Mouse (Mus musculus) fibroblast of lung, adult 2 months (primary cell): ENCODE data around the gene C1s2.
"Not testable (repeated sequence)": the region's sequence is repeated elsewhere in the genome, so short reads cannot be mapped to it uniquely, and the experiment has no call there.

Source experiments
- DNase-seq: peaks from one replicate; pipeline ENCODE4 v3.0.0-alpha.2; 2011; ENCODE audit warnings: low read depth

The C1s2 gene

DNA sequence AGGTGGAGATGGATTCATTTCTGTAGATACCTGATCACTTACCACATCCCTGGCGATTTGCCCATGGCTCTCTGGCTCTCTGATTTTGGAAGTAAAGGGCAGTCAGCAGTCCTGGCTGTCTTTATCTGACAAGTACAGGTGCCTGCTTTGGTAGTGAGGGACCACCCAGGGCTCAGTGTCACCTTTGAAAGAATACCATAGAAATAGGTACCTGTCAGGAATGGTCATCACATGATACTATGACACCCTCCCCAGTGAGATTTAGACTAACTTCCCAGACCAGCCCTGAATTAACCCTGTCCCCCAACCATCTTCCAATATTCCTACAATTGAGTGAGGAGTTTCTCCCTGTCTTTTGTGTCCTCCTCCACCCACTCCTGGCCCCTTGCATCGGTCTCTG, at the start of gene C1s2:
C1s2 (minus strand) TSS at position 101 of the 400 bp plus-strand sequence.
- DNase-seq = not testable (repeated sequence)

DNA sequence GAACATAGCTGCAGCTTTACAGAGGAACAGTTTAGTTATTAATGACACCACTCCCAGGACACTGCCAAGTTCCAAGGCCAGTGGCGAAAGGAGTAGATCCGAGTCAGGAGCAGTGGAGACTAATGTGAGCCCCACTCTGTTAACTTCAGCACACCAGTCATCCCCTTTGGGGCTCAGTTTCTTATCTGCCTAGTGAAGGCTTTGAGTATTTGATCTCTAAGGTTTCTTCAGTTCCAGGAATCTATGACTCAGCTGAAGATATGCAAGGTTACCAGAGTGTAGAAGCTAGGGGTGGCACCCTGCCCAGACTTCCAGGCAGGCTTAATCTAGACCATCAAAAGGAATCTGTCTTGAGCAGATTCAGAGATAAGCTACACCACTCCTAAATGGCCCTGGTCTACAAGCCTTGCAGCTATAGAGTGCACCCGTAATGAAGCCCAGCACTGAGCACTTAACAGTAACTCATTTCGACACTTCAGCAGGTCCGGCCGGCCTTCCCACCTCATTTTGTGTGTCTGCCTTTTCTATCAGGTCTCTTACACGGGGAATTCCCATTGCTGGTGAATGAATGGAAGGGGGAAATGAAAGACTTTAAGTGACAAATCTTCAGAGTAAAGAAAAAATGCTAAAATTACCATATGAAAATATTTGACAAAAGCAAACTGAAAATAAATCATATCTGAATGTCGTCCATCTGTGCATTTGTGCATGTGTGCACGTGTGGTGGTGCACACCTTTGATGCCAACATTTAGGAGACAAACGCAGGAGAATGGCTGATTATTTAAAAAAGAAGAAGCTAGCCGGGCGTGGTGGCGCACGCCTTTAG, 47.9 kb upstream of the C1s2 start:
- peak; percentile 54 for DNase-seq

DNA sequence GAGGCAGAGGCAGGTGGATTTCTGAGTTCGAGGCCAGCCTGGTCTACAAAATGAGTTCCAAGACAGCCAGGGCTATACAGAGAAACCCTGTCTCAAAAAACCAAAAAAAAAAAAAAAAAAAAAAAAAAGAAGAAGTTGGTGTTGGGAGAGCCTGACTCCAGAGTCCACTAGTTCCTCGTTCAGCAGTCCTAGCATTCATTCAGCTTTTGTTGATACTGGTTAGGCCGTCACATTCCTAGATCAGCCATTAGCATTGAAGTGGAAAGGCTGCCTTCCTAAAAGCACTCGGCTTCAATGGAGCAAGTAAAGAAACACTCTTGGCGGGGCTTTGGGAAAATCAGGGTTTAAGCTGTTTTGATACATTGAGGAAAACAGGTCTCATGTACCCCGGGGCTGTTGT, 46.4 kb upstream of the C1s2 start:
- DNase-seq = not testable (repeated sequence)

DNA sequence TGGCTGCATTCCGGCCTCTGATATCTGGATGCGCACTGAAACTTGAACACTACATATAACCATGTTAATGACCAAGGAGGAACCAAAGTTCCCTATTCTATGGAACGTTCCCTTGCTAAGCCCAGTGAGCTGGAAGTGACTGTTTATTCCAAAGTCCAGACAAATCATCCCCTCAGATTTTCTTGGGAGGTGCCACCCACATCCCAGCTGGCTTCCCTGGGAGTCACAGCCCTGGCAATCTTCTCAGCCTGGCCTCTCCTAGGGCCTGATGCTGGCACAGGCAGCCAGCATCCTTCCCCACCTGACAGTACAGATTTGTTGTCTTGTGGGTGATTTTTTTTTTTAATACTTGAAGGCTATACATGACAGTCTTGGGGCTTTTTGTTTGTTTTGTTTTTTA, 43.6 kb upstream of the C1s2 start:
- DNase-seq = no peak

DNA sequence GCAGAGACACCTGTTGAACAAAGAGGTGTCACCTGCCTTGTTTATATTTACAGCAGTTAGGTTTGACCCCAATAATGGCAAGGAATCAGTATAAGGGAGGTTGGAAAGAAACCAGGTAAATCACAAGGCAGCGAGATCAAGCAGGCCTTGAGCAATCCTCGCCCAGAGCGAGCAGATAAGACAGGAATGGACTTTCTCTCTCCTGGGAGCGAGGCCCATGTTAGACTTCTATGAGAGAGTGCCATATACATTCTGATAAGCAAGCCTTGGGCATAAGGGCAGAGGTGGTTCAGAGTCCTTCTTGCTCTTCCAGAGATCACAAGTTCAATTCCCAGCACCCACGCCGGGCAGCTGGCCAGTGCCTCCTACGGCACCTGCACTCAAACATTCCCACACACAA, 42.9 kb upstream of the C1s2 start:
- DNase-seq = no peak

DNA sequence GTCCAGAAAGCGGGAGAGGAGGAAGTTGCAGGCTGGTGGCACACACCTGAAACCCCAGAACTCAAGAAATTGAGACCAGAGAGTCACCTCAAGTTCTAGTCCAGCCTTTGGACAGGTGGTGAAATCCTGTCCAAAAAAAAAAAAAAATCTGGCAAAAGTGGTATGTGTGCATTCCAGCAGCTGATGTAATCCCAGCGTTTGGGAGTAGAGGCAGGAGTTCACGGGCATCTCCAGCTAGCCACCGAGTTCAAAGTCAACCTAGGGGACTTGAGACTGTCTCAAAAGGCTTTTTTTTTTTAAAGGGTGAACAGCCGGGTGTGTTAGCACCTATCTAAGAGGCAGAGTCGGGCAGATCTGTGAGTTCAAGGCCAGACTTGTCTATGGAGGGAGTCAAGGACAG, 40.3 kb upstream of the C1s2 start:
- DNase-seq = no peak

DNA sequence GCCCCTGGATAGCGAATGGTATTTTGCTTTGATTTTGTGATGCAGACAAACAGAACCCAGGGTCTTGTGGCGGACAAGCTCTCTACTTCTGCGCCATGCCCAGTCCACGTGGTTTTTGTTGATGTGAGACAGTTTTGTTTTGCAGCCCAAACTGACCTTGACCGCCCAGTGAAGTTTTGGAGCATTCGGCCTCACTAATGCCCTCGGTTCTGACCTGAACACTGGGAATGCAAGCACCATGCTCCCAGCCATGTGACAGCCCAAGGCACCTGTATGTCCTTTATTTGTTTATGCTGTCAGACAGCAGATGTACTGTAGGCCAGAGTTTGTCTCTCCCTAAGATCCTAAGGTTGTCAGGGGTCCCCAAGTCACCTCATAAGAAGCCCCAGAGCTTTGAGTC, 38.7 kb upstream of the C1s2 start:
- no peak for DNase-seq

DNA sequence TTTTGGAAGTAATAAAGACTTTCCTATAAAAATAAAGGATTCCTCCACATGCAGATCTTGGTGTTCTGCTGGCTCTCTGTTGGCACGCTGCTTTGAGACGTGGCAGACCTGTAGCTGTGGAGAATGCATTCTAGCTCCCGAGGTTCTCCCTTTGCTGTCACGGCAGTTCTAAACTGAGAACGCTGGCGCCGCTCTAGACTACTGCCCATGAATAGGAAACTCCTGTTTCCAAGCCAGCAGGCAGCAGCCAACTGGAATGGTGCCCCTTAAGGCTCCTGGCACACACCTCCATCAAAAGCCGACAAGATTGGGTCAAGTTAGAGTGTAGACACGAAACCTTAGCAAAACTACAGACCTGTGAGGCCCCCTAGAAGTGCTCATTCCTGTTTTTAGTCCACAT, 37.7 kb upstream of the C1s2 start:
- DNase-seq = no peak

DNA sequence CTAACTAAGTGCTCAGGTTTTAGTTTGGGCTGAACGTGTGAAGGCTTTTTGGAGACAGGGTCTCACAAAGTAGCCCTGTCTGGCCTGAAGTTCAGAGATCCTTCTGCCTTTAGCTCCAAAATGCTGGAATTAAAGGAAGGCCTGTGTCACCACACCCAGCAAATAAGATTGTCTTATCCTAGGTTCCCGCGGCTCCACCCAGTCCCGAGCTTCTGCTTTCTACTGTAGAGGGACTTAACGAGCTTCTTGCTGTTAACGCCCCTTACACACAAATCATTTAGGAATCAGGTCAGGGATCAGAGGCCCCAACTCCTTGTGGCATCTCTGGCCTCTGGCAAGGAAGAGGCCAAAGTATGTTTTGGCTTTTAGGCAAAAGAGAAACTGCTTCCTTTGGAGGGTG, 36.2 kb upstream of the C1s2 start:
- DNase-seq = no peak

DNA sequence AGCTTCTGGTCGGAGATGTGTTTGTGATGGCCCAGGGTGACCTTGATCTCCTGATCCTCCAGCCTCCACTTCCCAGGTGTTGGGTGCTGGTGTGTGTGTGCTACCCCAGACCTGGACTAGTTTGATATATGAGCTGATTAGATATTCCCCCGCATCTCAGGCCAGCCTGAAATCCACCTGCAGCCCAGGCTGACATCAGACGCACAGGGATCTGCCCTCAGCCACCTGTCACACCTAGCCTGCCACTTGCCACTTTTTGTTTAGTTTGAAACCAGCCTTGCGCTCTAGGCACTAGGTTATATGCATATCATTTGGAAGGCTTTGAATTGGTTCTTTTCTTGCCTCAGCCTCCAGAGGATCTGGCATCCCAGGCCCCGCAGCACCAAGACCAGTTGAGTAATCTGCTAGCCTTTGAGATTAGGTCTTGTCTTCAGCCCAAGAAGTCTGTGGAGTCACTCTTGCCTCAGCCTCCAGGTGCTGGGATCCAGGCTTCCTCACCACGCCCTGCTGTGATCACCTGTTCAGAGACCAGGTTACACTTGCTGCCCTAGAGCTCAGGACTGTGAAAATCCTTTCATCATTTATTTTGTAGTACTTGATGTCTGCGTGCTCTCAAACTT, 34.5 kb upstream of the C1s2 start:
- no peak for DNase-seq

DNA sequence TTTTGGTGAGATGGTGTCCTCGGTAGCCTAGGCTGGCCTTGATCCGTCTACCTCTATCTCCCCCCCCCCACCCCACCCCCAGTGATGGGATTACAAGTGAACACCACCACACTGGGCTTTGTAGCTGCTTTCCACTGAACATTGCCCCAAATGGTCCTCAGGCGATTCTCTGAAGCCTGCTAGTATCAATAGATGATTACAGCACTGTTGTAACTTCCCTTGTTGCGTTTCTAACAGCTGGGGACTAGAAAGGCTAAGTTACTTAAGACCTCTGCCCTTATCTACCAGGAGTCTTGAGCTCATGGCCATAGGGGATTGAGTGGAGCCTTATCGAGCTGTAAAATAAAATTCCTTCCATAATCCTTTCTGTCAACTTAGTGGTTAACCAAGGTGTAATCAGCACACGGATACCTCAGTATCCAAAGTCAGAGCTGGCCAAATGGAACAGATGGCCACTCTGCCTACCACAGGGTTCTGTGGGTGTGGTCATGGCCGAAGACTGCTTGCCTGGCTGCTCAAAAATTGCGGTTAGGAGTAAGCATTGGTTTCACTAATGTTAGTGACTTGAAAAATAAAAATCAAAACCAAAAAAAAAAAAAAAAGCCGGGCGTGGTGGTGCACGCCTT, 33.5 kb upstream of the C1s2 start:
- no peak for DNase-seq

DNA sequence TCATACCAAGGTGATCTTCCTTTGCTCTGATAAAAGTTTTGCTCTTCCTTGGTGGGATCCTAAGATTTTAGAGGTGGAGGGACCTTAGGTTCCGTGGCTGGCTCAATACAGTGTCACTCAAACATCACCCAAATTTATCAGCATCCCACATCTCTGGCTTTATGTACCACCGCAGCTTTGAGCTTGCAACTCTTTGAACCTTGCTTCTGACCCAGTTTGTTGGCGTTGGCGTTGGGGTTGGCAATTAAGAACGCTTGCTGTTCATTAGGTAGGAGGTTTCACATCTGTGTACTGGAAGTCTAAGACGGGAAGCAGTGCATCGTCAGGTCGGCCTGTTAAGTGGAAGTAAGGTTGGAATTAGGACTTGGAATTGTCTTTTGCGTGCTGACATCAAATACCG, 29.1 kb upstream of the C1s2 start:
- DNase-seq = no peak

DNA sequence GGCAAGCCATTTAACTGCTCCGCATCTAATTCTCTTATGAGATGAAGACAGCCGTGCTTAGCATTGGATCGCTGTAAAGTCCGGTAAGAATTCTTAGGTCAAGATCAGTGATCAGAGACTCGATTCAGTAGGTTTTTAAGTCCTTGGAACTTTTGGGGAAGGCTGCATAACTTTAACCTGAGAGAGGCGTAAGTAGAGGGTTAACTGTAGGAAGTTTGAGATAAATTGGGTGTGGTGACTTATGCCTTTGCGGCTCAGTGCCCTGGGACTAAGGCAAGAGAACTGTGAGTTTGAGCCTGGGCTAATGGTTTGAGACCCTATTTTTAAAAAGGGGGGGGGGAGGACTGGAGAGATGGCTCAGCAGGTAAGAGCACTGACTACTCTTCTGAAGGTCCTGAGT, 28.4 kb upstream of the C1s2 start:
- no peak for DNase-seq

DNA sequence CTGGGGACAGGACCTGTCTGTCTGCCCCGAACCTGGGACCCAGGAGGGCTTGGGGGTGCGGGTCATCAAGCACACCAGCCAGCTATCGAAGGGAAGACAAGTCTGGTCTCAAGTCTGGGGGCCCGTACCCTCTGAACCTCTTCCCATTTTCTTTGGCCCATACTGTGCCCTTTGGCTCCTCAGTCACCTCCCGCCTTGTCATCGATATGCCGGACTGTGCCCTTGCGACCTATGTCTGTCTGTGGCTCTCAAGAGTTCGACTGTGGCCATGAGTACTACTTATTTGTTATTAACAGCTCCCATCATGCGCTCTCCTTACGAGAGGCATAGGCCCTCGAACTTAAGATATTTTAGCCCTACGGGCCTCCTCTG, 27.5 kb upstream of the C1s2 start:
- DNase-seq = no peak

DNA sequence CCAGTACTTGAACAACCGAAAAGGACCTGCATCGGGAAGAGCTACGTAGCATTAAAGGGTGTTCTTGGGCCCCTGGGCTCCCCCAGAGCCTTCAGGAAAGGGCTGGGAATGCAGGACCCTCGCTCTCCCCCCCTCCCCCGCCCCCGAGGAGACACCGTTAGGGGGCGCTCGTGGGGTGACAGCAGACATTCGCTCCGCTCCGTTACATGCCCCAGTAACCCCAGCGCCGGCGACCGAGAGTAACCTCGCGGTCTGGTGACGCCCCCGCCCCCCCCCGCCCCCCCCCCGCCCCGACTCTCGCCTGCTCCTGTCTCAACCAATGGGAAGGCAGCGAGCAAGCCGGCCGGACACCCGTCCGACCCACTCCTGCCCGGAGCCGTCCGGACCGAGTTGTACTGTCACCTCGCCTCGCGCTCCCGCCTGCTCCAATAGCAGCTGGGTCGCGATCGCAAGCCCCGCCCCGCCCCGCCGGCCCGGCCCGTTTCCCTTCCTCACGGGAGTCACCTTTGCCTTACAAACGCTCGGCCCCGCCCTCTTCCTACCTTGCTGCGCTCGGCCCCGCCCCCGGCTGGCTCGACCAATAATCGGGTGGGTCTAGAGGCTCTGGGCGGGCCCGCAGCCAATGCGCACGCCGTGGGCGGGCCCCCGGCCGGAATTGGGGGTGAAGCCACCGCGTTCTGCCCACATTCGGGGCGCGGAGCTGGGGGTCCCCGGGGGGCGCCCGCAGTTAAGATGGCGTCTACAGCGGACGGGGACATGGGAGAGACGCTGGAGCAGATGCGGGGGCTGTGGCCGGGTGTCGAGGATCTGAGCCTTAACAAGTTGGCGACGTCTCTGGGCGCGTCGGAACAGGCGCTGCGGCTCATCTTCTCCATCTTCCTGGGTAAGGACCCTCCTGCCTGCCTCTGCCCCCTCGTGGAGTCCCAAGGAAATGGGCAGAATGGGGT, 26.9 kb upstream of the C1s2 start, which contains the start of gene Lpcat3:
Lpcat3 (plus strand) TSS at position 551 of the 947 bp plus-strand sequence.
- DNase-seq = peak; percentile 87

DNA sequence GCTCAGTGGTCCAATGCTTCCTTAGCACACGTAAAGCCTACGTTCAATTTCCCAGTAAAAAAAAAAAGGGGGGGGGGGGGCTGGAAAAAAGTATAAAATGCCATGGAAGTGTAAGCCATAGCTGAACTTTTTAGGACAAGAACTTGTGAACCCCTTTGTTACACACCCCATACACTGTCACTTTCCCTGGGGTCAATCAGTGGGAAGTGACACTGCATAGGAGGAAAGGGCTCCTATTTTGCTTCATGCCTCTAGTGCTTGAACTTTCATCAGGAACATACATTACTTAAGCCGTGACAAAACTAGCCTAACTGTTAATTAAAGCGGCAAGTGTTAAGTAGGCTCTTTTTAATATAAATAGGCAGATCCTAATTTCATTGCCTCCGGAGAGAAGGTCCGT, 26.1 kb upstream of the C1s2 start:
- no peak for DNase-seq

DNA sequence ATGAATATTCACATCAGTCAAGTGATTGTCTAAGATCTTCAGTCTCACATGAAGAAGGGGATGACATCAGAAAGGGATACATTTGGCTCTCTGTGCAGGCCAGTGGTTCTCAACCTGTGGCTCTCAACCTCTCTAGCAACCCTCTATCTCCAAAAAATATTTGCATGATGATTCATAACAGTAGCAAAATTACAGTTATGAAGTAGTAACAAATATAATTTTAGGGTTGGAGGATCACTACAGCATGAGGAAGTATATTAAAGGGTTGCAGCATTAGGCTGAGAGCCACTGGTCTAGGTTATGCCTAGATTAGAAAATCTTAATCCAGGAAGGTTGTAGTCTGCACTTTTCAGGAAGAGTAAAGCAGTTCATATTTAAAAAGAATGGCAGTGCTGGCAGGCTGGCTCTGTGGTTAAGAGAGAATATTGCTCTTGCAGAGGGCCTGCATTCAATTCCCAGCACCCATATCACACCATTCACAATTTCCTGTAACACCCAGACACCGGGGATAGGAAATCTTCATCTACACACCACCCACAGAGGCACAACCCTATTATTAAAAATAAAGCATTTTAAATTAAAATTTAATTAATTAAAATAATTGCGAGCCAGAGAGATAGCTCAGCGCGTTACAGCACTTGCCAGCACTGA, 25.4 kb upstream of the C1s2 start:
- DNase-seq = no peak

DNA sequence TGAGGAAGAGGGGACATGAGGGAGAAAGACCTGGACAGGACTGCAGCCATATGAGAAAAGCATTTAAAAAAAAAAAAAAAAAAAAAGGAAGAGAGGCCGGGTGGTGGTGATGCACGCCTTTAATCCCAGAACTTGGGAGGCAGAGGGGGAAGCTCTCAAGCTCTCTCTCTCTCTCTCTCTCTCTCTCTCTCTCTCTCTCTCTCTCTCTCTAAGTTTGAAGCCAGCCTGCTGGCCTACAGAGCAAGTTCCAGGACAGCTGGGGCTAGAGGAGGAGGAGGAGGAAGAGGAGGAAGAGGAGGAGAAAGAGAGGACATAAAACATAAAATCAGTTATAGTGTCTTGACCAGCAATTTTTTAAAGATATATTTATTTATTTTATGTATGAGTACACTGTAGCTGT, 22.2 kb upstream of the C1s2 start:
- no peak for DNase-seq

DNA sequence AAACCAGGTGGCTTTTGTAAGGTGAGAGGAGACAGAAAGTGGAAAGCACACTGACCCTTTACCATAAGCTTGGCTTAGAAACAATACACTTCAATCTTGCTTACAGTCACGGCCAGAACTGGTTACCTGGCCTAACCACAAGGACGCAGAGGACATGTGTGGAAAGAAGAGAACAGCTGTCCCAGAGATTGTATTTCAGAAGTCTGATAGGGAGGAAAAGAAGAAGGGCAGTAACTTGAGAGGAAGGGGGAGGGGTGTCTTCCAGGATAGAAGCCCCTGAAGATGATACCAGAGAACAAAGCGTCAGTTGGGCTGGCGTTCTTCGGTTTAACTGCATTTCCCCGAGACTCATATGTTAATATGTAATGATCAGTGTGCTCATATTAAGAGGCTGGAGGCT, 20.0 kb upstream of the C1s2 start:
- DNase-seq = no peak

DNA sequence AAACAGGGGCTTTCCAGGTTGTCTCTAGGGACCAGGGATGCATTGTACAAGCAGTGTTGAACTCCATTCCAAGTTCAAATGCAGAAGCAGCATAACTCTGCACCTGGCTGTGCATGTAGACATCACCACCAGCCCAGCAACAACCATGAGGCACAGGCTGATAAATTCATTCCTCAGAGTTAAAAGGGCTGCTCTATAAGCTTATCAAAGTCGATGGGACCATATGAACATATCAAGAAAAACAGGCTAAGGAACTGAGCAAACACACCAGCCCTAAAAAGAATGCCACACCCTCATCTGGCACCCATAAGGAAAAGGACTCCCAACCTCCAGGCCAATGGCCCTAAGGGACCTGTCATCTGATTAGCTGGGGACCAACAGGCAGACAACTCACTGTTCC, 10.5 kb upstream of the C1s2 start:
- DNase-seq = no peak

DNA sequence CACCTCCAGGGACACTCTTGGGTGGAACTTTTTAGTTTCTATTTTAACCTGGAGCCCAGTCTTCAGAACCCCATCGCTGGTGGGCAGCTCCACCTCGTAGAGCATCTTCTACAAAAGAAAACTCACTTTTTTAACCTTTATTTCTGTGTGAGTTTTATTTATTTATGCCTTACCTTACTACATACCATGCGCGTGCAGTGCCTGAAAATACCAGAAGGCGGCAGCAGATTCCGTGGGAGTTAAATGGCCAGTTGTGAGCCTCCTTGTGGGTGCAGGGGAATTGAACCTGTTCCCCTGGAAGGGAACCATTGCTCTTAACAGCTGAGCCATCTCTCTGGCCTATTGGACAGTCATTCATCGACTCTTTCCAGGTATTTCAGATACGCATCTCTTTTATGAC, 5.1 kb upstream of the C1s2 start:
- DNase-seq = peak; percentile 22

DNA sequence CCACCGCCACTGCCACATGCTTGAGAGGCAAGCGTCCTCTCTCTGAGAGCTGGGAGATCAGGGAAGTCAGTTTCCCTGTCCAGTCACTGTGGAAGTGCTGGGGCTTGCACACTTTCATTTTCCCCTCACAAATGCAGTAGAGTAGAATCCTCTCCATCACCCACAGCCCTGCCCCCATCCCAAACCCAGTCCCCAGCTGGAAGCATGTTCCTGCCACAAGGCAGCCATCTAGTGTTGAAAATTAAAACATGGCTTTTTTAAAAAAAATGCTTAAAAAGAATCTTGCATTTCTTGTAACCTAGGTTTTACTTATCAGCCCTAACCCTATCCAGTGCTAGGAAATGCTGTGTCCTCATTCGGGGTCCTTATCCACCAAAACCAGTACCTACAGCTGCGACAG, 4.2 kb upstream of the C1s2 start:
- no peak for DNase-seq
